Mouse (Mus musculus) cerebellum, postnatal 10 days (tissue): ENCODE measurements around the gene Timp2.

ENCODE experiments used
- DNase-seq, 2 experiments: peaks; one replicate each; pipeline ENCODE4 v3.0.0; 2021; ENCODE audit warnings: mixed read lengths in 2 of 2

Timp2 gene

GRCm38 (mm10) chr11:118289562-118289961, 66.0 kb downstream of the Timp2 start:
- no peak for DNase-seq

DNA sequence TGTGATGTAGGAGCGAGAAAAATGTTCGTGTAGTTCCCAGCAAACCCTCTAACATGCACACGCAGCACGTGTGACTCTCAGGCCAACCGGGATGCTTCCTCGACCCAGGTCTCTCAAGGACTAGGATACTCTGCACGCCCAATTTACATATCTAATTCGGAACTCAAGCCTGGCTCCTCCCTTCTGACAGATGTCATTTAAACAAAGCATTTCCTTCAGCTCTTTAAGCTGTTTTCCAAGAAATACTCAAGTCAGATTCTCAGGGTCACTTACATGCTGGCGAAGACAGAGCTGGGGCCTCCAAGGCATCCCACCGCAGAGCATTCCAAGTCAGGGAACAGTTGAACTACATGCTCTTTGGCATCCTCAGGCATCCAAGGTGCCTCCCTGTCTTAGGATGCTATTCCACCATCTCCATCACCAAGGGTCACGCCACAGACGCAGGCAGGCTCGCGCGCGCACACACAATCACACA, 66.5 kb downstream of the Timp2 start:
- DNase-seq = peak in 1 of 2 experiments; percentile 53

DNA sequence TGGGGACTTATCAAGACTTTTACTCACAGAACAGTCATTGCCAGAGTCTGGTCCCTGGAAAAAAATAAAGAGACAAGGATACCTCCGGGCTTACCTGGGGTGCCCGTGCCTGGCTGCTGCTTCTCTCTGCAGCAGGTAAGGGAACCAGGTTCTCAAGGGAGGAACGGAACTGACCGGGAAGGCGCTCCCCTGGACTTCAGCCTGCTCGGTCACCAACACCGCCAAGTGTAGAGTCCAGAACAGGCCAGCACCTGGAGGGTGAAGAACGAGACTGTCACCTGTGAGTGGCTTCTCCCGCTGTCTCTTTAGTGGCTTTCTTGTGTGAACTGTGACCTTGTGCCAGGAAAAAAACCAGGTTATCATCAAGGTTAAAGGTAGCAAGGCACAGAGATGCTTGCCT, 68.0 kb downstream of the Timp2 start:
- DNase-seq = no peak

GRCm38 (mm10) chr11:118286434-118286833, 69.1 kb downstream of the Timp2 start:
- no peak for DNase-seq

GRCm38 (mm10) chr11:118285791-118286190, 69.7 kb downstream of the Timp2 start:
- no peak for DNase-seq

DNA sequence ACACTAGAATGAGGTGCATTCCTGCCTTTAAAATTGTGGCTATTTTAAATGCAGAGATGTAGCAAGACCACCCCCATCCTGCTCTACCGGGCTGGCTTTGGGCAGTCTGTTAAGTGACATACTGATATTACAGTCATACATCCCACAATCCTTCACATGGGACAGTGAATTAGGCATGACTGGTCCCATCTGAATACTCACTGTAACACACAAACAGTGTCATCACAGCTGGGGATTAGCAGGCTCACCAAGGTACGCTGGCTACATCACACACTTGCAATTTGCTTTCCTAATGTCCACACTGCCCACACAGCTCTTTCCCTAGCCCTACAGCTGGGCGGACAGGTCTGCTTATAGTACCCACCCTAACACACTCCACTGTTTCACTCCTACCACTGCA, 75.3 kb downstream of the Timp2 start:
- no peak for DNase-seq

DNA sequence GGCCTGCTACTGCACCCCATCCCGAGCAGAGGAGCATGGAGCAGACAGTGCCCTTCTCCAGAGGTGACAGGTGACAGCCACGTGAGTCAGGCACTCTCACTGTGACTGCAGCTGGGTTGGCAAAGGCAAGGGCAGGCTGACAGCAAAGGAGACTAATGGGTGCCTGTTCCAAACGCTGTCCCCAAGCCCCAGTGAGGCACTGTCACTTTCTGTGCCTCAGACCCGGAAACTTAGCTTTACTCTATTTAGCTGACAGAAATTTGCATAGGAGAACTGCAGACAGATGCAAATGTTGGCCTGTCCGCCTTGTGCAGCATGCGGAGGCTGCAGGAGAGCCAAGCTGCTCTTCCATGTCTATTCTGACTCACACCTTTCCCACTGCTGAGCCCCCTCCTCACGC, 79.2 kb downstream of the Timp2 start:
- no peak for DNase-seq

DNA sequence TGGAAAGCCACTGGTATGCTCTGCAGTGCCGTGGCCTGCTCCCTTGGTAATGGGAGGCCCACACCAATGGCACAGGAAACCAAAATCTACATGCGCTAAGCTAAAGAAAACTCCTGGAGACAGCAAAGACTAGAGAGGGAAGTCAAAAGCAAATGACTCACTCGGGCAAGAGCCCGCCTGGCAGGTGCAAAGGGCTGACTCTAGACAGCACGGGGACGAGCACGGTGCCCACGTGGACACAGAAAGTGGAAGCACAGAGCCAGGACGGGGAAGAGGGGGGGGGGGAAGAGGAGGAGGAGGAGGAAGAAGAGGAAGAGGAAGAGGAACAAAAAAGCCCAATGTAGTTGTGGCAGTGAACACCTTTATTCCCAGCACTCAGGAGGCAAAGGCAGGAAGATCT, 80.4 kb downstream of the Timp2 start:
- DNase-seq = no peak

GRCm38 (mm10) chr11:118269827-118270226, 85.7 kb downstream of the Timp2 start:
- peak; percentile 58 to 59 for DNase-seq

GRCm38 (mm10) chr11:118266666-118267046, 88.9 kb downstream of the Timp2 start:
- DNase-seq = no peak

- no peak for DNase-seq
Measured at GRCm38 (mm10) chr11:118266044-118266665, 89.4 kb downstream of the Timp2 start.

DNA sequence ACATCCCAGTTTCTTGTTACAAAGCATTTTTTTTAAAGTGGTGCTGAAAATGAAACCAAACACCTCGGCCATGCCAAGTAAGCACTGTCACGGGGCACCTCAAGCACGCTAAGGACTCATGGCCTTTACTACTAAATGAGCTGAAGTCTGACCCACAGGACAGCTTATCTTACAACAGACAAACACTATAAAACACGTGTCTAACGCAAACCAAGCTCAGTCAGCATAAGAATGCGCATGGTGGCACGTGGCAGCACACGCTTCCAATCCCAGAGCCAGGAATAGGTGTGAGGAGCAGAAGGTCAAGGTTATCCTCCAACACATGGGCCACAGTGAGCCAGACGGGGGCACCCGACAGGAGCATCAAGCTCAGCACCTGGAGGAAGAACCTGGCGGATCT, 89.9 kb downstream of the Timp2 start:
- no peak for DNase-seq

DNA sequence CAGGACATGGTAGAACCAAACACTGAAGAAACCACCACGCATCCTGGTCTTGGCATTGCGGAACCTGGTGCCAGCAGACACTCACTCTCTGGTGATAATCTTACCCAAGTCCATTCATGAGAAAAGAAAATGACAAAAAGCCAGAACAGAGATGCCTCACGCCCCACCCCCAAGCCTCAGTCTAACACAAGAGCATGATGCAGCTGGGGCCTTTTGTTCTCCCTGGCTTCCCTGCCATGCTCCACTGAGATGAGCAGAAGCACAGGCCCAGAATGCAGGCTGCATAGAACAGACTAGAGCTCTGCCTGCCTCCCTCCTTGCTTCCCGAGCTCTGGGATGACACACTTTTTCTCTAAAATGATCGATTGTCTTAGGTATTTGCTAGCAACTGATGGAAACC, 92.4 kb downstream of the Timp2 start:
- DNase-seq = peak; percentile 69 to 77

DNA sequence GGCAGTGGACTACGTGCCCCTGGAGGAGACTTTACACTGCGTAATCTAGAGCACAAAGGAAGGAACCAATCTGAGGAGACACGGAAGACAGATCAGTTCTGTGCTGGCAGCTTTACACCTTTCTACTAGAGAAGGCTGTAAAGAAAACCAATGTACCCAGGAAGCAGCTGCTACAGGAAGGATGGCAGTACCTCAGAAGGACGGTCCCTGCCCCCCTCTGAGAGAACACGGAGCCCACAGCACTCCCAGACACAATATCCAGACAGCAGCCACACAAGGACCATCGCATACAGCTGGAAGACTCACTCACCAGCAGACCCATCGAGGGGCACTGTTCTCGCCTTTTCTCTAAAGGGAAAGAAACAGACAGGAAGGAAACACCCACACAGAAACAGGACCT, 95.5 kb downstream of the Timp2 start:
- no peak for DNase-seq

- no peak for DNase-seq
Measured at GRCm38 (mm10) chr11:118259580-118259979, 96.0 kb downstream of the Timp2 start.

DNA sequence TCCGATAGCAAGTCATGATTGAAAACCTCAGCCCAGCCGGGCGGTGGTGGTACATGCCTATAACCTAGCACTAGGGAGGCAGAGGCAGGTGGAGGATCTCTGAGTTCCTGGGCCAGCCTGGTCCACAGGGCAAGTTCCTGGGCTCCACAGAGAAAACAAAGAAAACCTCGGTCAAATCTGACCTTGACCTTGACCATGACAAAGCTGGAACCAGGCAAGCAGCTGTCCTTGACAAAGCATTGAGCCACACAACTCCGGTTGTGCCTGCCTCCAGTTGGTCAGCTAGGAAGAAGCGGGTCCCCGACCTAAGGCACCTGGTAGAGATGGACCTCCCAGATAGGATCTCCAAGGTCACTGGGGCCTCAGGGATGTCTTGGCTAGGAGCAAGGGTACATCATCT, 99.2 kb downstream of the Timp2 start:
- no peak for DNase-seq

DNA sequence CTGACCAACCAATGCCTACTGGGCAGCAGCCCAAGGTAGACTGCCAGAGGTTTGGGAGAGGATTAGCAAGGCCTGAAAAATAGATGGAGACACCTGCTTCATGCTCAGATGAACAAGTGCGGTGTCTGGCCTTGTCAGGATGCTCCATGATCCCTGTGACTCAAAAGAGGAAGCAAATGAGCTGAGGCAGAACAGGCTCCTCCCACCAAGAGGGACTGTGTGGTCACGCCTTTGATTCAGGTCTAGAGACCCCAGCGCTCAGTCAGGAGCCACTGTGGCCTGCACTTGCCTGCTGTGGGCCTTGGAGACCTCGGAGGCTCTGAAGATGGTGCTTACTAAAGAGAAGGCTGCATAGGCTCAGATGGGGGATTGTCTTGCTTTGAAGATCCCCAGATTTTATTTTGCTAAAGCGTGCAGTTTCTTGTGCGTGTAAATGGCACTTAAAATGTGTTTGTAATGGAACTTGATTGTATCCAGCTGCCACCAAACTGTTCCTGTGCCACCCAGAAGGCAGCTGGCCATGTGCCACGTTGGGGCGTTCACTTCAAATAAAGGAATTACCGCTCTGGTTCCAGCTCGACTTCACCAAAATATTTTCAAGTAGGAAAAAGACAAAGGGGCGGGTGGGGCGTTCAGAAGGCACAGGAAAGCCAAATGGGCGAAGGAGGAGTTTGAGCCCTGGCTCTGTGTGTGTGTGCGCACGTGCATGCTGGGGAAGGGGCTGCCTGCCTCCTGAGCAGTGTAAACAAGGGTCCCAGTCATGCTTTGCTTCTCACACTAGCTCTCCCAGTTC, 101.2 kb downstream of the Timp2 start:
- peak; percentile 98 for DNase-seq

- peak; percentile 58 to 61 for DNase-seq
Measured at GRCm38 (mm10) chr11:118253447-118254158, 101.9 kb downstream of the Timp2 start.
